Mouse (Mus musculus): Measurements from ENCODE around the gene Plxnd1.

The Plxnd1 gene

DNA sequence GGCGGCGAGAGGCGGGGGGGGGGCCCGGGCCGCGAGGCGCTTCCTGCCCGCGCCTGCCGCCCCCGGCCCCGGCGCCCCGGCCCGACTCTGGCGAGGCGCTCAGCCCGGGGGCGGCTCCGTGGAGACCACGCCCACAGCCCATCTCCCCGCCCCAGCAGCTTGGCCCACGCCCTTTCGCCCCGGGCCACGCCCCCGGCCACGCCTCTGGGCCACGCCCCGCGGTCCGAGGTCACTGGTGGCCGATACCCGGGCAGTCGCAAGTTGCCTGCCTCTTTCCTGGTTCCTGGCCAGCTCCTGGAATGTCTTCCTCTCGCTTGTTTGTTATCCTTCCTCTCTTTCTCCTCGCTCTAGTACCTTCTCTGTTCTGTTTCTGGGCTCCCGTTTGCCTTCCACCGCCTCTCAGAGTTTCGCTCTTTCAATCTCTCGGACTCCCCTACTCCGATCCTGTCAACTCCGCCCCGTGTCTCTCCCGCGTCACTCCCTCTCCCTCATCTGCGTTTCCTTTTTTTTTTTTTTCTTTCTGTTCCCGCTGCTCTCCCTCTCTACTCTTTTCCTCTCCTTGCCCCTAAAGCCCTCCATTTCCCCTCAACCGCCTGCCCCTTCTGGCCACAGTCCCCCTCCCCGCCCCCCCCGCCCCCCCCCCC lies at the start of gene Plxnd1:
Plxnd1 (minus strand) TSS at position 129 of the 644 bp plus-strand sequence.
- DNase-seq (ENCODE audit: low read depth in 1 of 2, low spot score in 2 of 2) = peak; percentile 77 to 93

DNA sequence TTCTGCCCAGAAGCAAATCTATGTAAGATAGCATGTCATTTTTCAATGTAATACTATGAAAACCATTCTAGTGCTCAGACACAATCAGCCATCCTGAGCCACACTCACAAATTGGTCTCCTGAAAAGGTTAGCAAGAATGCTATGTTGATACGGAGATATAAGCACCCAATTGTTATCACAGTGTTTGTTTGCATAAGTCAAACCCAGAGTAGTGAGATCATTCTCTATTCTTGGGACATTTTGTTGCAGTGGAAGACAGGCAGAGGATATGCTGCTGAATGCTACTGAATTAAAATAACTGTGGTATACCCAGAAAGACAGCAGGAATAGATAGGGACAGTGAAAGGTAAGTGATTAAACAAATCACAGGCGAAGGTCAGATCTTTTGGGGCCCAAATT lies 49.2 kb upstream of the Plxnd1 start:
- no peak for DNase-seq (ENCODE audit: low read depth in 1 of 2, low spot score in 2 of 2)

DNA sequence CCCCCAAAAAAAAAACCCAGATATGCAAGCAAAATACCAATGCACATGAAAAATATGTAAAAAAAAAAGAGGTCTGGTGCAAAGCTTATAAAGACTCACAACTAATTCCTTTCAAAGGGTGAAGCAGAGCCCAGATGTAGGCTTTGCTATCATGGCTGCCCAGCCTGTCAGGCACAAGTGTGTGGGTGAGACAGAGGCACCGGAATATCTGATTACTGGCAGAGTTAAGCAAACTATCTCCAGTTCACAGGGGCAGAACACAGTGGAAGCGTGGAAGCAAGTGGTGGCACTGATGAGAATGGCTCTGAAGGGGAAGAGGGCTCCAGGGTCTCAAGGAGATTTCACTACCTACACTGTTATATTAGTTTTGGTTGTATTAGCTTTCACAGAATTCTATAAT lies 43.4 kb upstream of the Plxnd1 start:
- DNase-seq (ENCODE audit: low read depth in 1 of 2, low spot score in 2 of 2) = no peak

DNA sequence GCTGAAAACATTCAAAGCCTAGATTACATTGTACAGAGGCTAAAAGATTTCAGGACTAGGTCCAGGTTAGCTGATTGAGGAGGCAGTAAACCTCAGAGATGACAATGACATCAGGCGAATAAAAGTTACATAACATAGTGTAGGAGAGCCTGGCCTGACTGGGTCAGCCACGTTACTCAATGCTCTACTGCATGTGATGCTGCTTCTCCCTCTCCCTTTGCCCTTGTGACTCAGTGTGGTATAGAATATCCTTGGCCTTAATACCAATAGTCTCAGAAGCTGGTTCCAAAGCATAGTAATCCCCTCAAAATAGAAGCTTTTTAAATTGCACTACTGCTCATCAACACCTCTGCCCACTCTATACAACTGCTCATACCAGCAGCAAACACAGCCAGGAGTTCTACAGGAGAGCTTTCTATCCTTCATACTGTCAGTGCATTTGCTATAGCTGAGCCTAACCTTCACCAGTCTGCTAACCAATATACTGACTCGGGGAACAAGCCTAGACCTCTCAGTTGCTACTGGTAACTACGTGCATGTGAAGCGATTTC lies 42.6 kb upstream of the Plxnd1 start:
- DNase-seq (ENCODE audit: low read depth in 1 of 2, low spot score in 2 of 2) = no peak

DNA sequence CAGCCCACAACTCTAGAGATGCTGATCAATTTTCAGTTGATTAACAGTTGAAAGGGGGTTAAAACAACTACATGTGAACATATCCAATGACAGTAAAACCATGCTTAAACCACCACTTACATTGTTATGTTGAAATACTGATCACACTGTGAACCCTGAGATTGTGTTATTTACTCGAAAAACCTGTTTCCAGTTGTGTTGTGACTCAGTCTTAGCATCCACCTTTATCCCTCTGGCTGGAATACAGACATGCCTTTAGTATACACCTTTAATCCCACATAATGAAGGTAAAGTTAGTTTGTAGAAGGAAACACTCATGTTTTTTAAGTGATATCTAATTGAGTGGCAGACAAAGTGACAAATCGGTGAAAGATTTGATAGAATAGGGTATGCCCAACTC lies 41.8 kb upstream of the Plxnd1 start:
- no peak for DNase-seq (ENCODE audit: low read depth in 1 of 2, low spot score in 2 of 2)

GRCm38 (mm10) chr6:116031052-116031451 lies 36.2 kb upstream of the Plxnd1 start:
- DNase-seq (ENCODE audit: low read depth in 1 of 2, low spot score in 2 of 2) = no peak

- no peak for DNase-seq (ENCODE audit: low read depth in 1 of 2, low spot score in 2 of 2)
Measured at GRCm38 (mm10) chr6:116024666-116025065, 29.9 kb upstream of the Plxnd1 start.

- no peak for DNase-seq (ENCODE audit: low read depth in 1 of 2, low spot score in 2 of 2)
Measured at GRCm38 (mm10) chr6:116021961-116022485, 27.2 kb upstream of the Plxnd1 start.

GRCm38 (mm10) chr6:116015902-116016301 lies 21.1 kb upstream of the Plxnd1 start:
- no peak for DNase-seq (ENCODE audit: low read depth in 1 of 2, low spot score in 2 of 2)

DNA sequence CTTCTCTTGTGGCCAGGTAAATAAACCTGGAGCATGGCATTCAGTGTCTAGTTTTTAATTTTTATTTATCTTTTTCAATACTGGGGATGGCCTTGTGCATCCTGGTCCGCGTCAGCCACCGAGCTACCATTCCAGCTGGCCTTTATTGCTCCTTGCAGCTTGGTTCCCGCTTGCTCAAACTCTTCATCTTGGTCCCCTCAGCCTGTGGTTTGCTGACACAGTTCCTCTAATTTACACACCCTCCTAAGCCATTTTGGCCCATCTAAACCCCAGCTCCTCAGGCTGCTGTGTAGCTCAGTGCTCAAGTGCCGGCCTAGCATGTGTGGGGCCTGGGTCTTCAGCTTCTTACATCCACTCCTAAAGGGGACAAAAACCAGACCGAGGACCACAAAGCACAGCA lies 19.3 kb upstream of the Plxnd1 start:
- DNase-seq (ENCODE audit: low read depth in 1 of 2, low spot score in 2 of 2) = no peak

GRCm38 (mm10) chr6:116013687-116014086 lies 18.9 kb upstream of the Plxnd1 start:
- no peak for DNase-seq (ENCODE audit: low read depth in 1 of 2, low spot score in 2 of 2)

DNA sequence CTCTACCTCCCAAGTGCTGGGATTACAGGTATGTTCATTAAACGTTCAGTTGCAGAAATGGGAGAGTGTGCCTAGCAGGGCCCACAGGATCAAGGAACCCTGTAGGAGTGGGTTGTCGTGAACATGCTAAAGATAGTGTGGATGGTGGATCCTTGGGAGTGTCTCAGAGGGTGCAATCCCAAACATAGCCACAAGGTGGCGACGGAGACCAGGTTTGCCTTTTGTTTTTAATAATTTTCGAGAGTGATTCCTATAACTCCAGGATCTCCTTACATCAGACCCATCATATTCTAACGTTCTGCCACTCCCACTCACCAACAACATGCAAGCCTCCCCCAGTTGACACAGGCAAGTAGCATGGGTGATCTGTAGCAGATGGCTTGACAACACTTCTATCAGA lies 15.7 kb upstream of the Plxnd1 start:
- DNase-seq (ENCODE audit: low read depth in 1 of 2, low spot score in 2 of 2) = peak; percentile 66 to 73

GRCm38 (mm10) chr6:116009426-116009825 lies 14.6 kb upstream of the Plxnd1 start:
- DNase-seq (ENCODE audit: low read depth in 1 of 2, low spot score in 2 of 2) = no peak

DNA sequence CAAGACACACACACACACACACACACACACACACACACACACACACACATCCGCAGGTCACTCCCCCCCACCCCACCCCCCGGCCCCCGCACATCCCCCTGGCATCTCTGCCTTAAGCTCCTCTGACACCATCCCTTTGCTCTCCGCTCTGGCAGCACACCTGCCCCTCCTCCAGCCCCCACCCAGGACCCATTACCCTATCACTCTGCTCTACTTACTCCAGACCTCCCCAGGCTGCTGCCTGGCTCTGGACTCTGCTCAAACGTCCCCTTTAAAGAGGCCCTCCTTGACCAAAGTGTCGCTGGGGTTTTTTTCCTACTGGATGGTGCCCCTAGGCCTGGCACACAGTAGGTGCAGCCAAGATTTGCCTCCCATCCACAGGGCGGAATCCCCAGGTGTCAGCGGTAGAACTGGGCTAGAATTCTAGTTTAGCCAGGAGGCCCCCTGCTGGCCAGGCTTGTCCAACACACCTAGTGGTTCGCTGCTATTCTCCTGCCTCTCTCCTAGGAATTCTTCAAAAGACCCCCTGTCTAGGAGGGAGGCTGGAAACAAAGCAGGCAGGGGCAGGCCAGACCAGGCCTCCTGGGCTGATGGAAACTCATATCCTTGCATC lies 12.9 kb upstream of the Plxnd1 start:
- DNase-seq (ENCODE audit: low read depth in 1 of 2, low spot score in 2 of 2) = no peak

DNA sequence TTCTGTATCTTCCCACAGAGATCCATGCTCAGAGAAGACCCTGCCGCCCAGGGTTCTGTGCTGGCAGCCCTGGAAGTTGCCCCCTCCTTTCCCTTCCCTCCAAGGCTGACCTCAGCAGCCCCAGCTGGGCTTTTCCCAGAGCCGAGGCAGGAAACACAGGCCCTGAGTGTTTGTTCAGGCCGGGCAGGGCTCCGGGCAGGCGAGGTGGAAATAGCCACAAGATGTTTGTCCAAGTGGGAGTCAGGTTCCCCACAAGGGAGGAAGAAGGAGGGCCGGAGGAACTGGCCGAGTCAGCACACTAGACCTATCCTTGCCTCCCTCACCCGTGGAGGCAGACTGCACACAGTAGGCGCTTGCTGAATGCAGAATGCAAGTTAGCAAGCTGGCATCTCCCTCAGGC lies 11.9 kb upstream of the Plxnd1 start:
- no peak for DNase-seq (ENCODE audit: low read depth in 1 of 2, low spot score in 2 of 2)

GRCm38 (mm10) chr6:116005959-116006288 lies 11.1 kb upstream of the Plxnd1 start:
- DNase-seq (ENCODE audit: low read depth in 1 of 2, low spot score in 2 of 2) = no peak

GRCm38 (mm10) chr6:116005275-116005958 lies 10.6 kb upstream of the Plxnd1 start:
- DNase-seq (ENCODE audit: low read depth in 1 of 2, low spot score in 2 of 2) = no peak

- peak in 1 of 2 experiments; percentile 57 for DNase-seq (ENCODE audit: low read depth in 1 of 2, low spot score in 2 of 2)
Measured at GRCm38 (mm10) chr6:116004716-116005115, 9.9 kb upstream of the Plxnd1 start.

- no peak for DNase-seq (ENCODE audit: low read depth in 1 of 2, low spot score in 2 of 2)
Measured at GRCm38 (mm10) chr6:116004069-116004468, 9.3 kb upstream of the Plxnd1 start.

- DNase-seq (ENCODE audit: low read depth in 1 of 2, low spot score in 2 of 2) = no peak
Measured at GRCm38 (mm10) chr6:116003516-116003915, 8.7 kb upstream of the Plxnd1 start.

DNA sequence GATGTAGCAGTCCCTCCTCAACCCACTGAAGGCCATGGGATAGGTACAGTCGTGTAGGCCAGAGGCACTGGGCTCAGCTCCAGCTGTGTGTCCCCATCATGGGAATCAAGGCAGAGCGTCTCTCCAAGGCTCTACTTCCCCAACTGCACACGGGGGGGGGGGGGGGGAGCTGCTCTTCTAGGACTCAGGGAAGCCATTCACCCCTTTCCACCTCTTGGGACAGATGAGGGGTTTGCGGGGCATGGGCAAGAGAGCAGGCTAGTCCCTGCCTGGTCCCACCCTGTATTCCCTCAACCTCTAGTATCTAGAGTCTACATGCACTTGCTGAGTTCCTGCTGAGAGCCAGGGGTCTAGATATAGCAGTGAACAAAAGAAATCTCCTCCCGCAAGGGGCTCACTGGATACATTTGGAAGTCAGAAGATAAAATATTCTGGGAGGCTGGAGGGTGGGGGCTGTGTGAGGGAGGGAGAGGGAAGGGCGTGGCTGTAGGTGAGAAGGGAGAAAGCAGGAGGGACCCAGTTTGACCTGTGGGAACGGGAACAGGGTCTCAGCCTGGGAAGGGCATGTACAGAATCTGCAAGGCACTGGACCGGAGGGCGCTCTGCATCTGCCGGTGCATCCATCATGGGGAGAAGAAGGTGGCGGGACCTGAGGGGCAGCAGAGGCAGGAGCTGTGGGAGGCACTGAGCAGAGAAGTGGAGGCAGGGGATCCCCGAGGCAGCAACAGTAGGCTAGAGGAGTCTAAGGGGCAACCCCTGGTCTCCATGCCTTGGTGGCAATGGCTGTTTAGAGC lies 7.7 kb upstream of the Plxnd1 start:
- DNase-seq (ENCODE audit: low read depth in 1 of 2, low spot score in 2 of 2) = no peak

Measured in monocyte, adult 2 months (primary cell).